Mouse (Mus musculus): ENCODE results near the gene Ppp1r12a. TPM values are rescaled to one million over a fixed set of nuclear protein-coding genes. Genes with fewer than 3 reads are reported as not detected.

Ppp1r12a gene
- 39.6 and 40.5 TPM in 2 replicates for polyA plus RNA-seq (2015; fragmentation: Nextera tagmentation; extraction: Ambion mirVana)

DNA sequence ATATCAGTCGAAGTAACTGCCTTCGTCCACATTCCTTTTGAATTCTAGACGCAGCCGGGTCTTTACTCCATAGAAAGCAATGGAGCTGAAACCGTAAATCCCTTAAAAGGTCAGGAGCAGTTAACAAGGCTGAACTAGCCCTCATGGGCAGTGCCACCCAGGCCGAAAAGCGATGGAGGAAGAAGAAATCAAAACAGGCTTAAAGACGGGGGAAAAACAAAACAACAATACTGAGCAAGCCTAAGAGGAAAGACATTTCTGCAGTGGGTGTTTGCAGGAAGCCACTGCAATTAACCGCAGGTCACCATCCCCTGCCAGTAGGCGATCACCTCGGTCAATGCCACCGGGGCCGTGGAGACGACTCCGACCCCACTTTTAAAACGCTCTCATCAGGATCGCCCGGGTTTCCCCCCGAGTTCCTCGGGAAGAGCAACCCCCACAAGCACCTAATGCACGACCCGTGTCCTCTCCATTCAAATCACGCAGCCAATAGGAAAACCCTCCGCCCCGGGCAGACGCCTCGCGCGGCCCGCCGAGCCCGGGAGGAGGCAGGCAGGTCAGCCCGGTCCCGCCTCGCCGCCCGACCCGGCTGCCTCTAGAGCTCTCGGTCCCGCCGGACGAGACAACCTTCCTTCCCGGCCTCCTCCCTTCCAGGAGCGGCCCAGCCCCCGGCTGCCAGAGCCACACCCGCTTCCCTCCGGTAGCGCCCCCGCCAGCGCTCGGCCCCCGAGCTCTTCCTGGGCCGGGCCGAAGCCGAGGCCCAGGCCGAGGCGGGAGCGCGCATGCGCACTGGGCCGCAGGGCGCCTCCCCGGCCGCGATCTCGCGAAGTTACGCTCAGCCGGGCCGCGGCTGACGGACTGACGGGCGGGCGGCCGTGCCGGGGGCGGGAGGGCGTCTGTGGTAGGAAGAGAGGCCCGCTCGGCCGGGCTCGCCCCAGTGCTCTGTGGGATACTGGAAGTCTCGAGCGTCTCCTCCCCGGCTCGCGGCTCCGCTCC is at the start of gene Ppp1r12a:
Ppp1r12a (plus strand) TSS at position 933 of the 996 bp plus-strand sequence.
- H3K27ac ChIP-seq: peak within 1 kb of the TSS; percentile 93
- no peaks in the 10 kb centered on the region for H3K27me3 ChIP-seq
- H3K36me3 ChIP-seq: 0 out of 2 replicates have a peak, but pooled peaks cover 4% of the 10 kb centered on the region
- peak within 1 kb of the TSS; percentile 99 for H3K4me3 ChIP-seq (replicated peaks)
- peak within 1 kb of the TSS; percentile 100 for H3K9ac ChIP-seq
- no peaks in the 10 kb centered on the region for H3K9me3 ChIP-seq (replicated peaks)
- ATAC-seq (ENCODE audit: low read depth): peak; percentile 94
- WGBS (ENCODE audit: insufficient replicate concordance): under 1% methylated on average over 78 of the region's 89 CpGs
- peak; percentile 90 for DNase-seq
- H3K4me2 ChIP-seq: peak within 1 kb of the TSS; percentile 84
- H3K4me1 ChIP-seq (replicated peaks): peaks cover 31% of the 10 kb centered on the region

DNA sequence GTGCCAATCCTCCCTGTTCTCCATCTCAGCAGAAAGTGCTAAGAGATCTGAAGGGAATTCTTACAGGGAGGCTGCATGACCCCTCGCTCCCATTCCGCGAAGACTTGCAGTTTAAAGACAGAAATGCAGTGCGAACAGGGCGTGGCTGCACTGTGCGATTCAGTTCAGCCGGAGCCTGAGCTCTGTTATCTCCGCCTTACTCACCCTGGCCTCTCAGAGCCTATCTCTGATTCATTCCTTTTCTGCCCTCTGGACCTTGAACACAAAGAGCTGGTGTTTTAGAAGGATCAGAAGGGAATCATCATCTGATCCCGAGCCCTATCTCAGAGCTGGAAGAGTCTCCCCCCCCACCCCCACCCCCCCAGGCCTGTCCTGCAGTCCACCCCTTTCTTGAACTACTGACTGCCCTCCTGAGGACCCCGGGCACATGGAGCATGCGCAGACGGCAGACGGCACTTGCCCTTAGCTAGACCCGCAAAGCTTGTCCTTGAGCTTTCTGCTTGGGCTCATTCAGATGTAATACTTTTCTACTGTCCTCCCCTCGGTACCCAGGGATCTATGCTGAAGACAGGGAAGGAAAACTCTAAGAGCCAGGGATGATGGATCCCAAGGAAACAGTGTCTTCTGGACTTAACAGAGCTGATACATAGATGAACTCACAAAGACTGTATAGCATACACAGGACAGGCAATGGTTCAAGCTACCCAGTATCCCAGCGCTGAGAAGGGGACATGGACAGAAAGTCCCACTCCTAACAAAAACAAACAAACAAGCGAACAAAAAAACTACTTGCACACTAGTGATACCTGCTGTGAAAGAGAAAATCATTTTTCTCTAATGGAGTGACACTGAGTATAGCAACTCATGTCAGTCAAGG is 48.4 kb upstream of the Ppp1r12a start:
- DNase-seq: peak; percentile 20

DNA sequence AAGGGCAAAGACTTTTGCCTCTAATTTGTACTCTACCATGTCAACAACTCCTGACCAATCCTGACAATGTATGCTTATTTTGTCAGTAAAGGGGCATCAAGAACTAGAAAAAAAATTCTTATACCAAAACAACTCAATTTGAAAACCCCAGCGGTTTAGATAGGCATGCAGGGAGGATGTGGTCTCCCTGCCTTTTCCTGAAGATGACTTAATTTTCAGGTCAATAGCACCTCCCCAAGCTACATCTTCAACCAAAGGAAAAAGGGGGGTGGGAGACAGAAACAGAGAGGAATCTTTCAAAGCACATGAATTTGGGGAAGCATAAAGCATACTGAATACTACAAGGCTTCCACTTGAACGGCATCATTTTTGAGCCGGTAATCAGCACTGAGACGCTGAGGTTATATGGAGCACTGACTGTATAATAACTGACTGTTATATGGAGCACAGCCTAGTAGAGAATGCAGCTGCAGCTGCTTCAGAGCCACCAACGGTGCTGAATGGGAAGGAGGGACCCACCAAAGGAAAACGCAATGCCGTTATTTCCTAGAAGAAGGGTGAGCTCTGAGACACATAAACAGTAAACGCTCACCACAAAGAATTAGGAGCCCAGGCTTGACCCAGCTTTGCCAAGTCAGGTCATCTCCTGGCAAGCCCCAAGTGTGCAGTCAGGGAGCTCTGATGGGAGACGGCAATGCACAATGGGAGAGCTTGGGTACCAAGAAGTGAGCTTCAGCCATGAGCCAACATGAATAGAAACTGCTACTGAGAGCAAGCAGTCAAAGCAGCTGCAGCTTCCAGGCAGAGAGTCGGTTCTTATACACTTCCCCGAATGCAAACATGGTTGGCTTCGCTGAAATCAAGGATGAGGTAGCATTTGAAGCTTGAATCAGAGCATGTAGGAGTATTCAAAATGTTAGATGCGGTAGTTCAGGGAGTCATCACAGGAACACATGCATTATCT is 43.5 kb upstream of the Ppp1r12a start:
- no peak for ATAC-seq (ENCODE audit: low read depth)
- H3K4me1 ChIP-seq (replicated peaks): peaks cover 5% of the 10 kb centered on the region
- H3K36me3 ChIP-seq: no peaks in the 10 kb centered on the region
- no peak overlapping the region for H3K9ac ChIP-seq
- DNase-seq: no peak
- no peak overlapping the region for H3K27ac ChIP-seq
- no peak overlapping the region for H3K4me2 ChIP-seq
- WGBS (ENCODE audit: insufficient replicate concordance): 55% methylated on average over 13 of the region's 13 CpGs
- H3K4me3 ChIP-seq (replicated peaks): no peak overlapping the region
- no peaks in the 10 kb centered on the region for H3K27me3 ChIP-seq
- no peaks in the 10 kb centered on the region for H3K9me3 ChIP-seq (replicated peaks)

More for the DNA sequence above, 48.4 kb upstream of the Ppp1r12a start:
- Histone ChIP-seq H3K27me3 (no peaks in the 10 kb centered on the region), H3K9me3 (replicated peaks) (no peaks in the 10 kb centered on the region), H3K27ac (no peak overlapping the region), H3K36me3 (no peaks in the 10 kb centered on the region), H3K9ac (no peak overlapping the region), H3K4me2 (peak overlapping the region; percentile 40), H3K4me3 (replicated peaks) (peak overlapping the region; percentile 27), H3K4me1 (replicated peaks) (peaks cover 9% of the 10 kb centered on the region)
- 30% methylated on average over 17 of the region's 17 CpGs for WGBS (ENCODE audit: insufficient replicate concordance)
- ATAC-seq (ENCODE audit: low read depth): peak; percentile 79

DNA sequence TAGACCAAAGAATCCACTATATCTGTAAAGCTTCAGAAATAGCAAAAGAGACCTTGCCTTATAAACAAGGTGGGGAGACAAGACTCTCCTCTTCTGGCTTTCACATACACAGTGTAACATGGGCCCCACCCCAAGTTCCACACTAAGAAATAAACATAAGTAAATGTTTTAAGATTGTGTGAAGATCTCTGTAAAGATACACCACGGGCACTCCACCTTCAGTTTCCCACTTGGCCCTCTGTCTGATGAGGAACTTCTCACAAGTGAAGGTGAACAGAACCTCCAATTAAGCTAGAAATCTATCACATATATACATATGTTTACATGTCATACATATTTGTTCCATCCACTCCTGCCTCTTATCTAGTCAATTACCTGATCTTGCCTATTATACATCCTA is 42.6 kb upstream of the Ppp1r12a start:
- H3K4me1 ChIP-seq (replicated peaks): no peaks in the 10 kb centered on the region
- DNase-seq (no peak), ATAC-seq (ENCODE audit: low read depth) (no peak)
- no peaks in the 10 kb centered on the region for H3K9me3 ChIP-seq (replicated peaks)
- no peak overlapping the region for H3K27ac ChIP-seq
- no peak overlapping the region for H3K9ac ChIP-seq
- no peaks in the 10 kb centered on the region for H3K27me3 ChIP-seq
- no peak overlapping the region for H3K4me2 ChIP-seq
- no peak overlapping the region for H3K4me3 ChIP-seq (replicated peaks)
- no peaks in the 10 kb centered on the region for H3K36me3 ChIP-seq
- WGBS (ENCODE audit: insufficient replicate concordance): 43% methylated on average over 1 of the region's 1 CpGs

DNA sequence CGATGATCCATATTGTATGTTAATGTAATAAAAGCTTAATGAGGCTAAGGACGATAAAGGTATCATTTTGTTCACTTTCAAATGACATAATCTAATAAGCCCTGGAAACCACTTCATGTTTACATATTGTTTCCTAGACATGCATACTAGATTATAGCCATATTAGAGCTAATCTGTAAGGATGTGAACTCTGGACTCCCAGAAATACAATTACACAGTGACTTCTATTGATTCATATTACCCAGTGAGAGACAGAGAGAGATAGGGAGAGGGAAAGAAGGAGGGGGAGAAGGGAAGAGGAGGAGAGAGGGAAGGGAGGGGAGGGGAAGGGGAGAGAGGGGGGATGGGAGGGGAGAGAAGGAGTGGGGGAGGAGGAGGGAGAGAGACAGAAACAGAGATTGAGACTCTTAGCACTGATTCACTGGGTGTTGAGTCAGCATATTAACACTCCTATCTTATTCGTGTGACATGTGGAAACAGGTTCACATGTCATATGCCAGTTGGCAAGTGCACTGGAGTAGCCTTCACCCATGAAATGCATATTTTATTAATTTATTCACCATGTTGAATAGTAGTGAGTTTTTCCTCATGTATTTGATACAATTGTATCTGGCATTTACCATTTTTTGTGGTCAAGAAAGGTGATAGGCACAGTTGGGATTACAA is 36.9 kb upstream of the Ppp1r12a start:
- Histone ChIP-seq H3K27me3 (no peaks in the 10 kb centered on the region), H3K4me1 (replicated peaks) (no peaks in the 10 kb centered on the region), H3K4me3 (replicated peaks) (no peak overlapping the region), H3K9ac (no peak overlapping the region), H3K9me3 (replicated peaks) (no peaks in the 10 kb centered on the region), H3K36me3 (no peaks in the 10 kb centered on the region), H3K4me2 (no peak overlapping the region), H3K27ac (no peak overlapping the region)
- 65% methylated on average over 3 of the region's 3 CpGs for WGBS (ENCODE audit: insufficient replicate concordance)
- DNase-seq (no peak), ATAC-seq (ENCODE audit: low read depth) (no peak)

DNA sequence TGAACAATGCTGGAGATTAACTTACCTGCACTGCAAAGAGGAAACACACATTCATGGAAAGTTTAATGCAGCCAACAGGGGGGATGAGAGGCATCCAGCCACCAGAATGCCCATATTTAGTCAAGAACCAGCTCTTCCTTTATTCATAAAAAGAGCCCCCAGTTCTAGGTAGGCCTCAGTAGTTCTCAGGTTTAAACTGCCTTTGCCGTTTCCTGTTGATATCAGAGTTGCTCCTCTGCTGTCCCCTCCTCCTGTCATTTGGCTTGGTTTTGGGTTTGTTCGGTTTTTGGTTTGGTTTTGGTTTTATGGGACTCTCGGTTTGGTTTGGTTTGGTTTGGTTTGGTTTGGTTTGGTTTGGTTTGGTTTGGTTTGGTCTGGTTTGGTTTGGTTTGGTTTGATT is 32.8 kb upstream of the Ppp1r12a start:
- H3K4me2 ChIP-seq: no peak overlapping the region
- H3K27ac ChIP-seq: no peak overlapping the region
- H3K36me3 ChIP-seq: no peaks in the 10 kb centered on the region
- no peak overlapping the region for H3K4me3 ChIP-seq (replicated peaks)
- no peak overlapping the region for H3K9ac ChIP-seq
- H3K4me1 ChIP-seq (replicated peaks): no peaks in the 10 kb centered on the region
- DNase-seq: no peak
- no peak for ATAC-seq (ENCODE audit: low read depth)
- 64% methylated on average over 3 of the region's 3 CpGs for WGBS (ENCODE audit: insufficient replicate concordance)
- H3K27me3 ChIP-seq: no peaks in the 10 kb centered on the region
- H3K9me3 ChIP-seq (replicated peaks): no peaks in the 10 kb centered on the region

DNA sequence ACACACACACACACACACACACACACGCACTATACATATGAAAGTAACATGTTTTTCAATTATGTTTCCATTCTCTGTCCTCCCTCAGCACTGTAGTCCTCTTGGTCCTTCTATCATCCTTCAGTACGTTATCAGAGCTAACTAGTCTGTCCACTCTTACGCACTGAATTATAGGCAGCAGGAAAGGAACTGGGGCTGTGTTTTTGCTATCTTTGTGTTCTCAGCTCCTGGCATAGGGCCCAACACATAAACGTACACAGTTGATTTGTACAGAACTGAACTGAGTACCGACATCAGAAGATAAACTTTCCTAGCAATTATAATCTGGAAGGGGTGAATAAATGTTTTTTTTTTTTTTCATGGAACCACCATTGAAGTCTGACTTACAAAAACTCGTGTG is 30.1 kb upstream of the Ppp1r12a start:
- WGBS (ENCODE audit: insufficient replicate concordance): 57% methylated on average over 6 of the region's 6 CpGs
- Histone ChIP-seq H3K4me1 (replicated peaks) (no peaks in the 10 kb centered on the region), H3K4me2 (no peak overlapping the region), H3K9ac (no peak overlapping the region), H3K36me3 (no peaks in the 10 kb centered on the region), H3K27ac (no peak overlapping the region), H3K9me3 (replicated peaks) (no peaks in the 10 kb centered on the region), H3K4me3 (replicated peaks) (no peak overlapping the region), H3K27me3 (no peaks in the 10 kb centered on the region)
- ATAC-seq (ENCODE audit: low read depth) (no peak), DNase-seq (no peak)

DNA sequence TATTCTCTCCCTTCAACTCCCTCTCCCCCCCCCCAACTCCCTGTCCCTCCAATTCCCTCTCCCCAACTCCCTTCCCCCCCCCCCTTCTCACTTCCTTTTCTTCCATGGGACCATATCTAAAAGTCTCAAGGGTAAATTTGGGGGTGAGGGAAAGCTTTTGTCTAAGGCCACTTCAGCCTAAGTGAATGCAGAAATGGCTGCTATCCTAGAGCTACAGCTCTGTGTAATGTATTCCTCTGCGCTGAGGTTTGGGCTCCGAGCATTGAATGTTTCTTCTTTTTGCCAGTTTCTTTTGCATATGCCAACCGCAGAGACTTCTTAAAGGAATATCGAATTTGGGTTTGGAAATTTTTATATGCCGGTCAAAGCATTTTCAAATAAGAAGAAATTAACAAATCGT is 28.7 kb upstream of the Ppp1r12a start:
- H3K27me3 ChIP-seq: no peaks in the 10 kb centered on the region
- DNase-seq: no peak
- no peak for ATAC-seq (ENCODE audit: low read depth)
- H3K4me2 ChIP-seq: no peak overlapping the region
- H3K27ac ChIP-seq: no peak overlapping the region
- H3K4me3 ChIP-seq (replicated peaks): no peak overlapping the region
- H3K9me3 ChIP-seq (replicated peaks): no peaks in the 10 kb centered on the region
- no peaks in the 10 kb centered on the region for H3K4me1 ChIP-seq (replicated peaks)
- no peaks in the 10 kb centered on the region for H3K36me3 ChIP-seq
- no peak overlapping the region for H3K9ac ChIP-seq
- WGBS (ENCODE audit: insufficient replicate concordance): 79% methylated on average over 6 of the region's 6 CpGs

DNA sequence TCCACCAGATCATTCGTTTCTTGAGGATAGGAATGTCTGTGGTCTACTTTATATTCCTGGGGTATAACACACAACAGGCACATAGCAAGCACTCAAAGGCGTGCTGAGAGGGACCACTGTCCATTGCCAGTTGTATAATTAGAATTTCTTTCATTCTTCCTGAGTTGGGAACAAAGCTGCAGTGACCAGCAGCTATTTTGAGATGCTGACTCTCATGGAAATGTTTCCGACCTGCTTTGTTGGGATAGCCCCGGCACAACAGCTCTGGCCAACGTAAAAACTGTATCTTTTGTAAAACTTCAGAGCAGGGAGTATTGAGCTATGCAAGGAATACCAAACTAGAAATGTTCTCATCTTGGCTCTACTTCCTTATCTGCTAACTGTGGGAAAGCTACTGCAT is 28.2 kb upstream of the Ppp1r12a start:
- 59% methylated on average over 5 of the region's 5 CpGs for WGBS (ENCODE audit: insufficient replicate concordance)
- no peak overlapping the region for H3K9ac ChIP-seq
- no peaks in the 10 kb centered on the region for H3K4me1 ChIP-seq (replicated peaks)
- no peak overlapping the region for H3K4me3 ChIP-seq (replicated peaks)
- DNase-seq (no peak), ATAC-seq (ENCODE audit: low read depth) (no peak)
- no peak overlapping the region for H3K27ac ChIP-seq
- H3K9me3 ChIP-seq (replicated peaks): no peaks in the 10 kb centered on the region
- no peaks in the 10 kb centered on the region for H3K36me3 ChIP-seq
- no peak overlapping the region for H3K4me2 ChIP-seq
- no peaks in the 10 kb centered on the region for H3K27me3 ChIP-seq

DNA sequence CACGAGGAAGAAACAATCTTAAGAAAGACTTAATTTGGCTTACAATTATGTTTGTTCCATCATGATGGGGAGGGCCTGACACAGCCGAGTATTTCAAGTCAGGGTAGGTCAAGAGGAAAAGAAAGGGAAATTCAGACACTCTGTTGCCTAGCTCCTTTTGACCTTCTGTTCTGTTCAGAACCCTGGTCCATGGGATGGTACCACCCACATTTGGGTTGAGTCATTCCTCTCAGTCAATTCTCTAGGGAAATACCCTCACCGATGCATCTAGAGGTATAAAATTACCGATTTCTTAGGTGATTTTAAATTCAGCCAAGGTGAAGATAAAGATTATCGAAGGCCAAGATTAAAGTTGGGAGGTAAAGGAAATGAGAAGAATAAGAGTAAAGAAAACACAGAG is 23.6 kb upstream of the Ppp1r12a start:
- no peak for DNase-seq
- Histone ChIP-seq H3K4me3 (replicated peaks) (no peak overlapping the region), H3K4me2 (no peak overlapping the region), H3K9ac (no peak overlapping the region), H3K27me3 (no peaks in the 10 kb centered on the region), H3K36me3 (no peaks in the 10 kb centered on the region), H3K27ac (no peak overlapping the region), H3K4me1 (replicated peaks) (no peaks in the 10 kb centered on the region), H3K9me3 (replicated peaks) (no peaks in the 10 kb centered on the region)
- ATAC-seq (ENCODE audit: low read depth): no peak
- 74% methylated on average over 5 of the region's 5 CpGs for WGBS (ENCODE audit: insufficient replicate concordance)
